Mouse (Mus musculus) liver, embryonic 14.5 days (tissue): ENCODE results near the gene Galc.

Experiments used
- CTCF ChIP-seq: IDR thresholded peaks from 2 replicates; pipeline ENCODE4 v1.5.1; 2016; ENCODE audit warnings: antibody characterized with exemption, low read depth, control low read depth
- EP300 ChIP-seq: IDR thresholded peaks from 2 replicates; pipeline ENCODE4 v1.6.1; 2016; ENCODE audit warnings: antibody characterized with exemption, low read depth

DNA sequence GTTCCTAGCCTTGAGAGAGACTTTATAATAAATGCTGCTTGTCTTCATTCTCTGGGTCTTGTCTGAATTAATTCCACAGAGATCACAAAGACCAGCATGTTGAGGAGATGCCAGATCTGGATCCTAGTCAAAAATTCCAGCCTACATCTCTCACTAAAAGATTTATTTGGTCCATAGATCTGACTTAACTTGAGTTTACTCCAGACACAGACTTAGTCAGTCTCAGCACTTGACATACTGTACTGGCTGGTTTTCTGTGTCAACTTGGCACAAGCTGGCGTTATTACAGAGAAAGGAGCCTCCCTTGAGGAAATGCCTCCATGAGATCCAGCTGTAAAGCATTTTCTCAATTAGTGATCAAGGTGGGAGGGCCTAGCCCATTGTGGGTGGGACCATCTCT, 61.9 kb downstream of the Galc start:
- TF ChIP-seq CTCF (no peak), EP300 (no peak)
